Mouse (Mus musculus): ENCODE data around the gene Olfr136. TPM values are rescaled to one million over a fixed set of nuclear protein-coding genes. Genes with fewer than 3 reads are reported as not detected.

The Olfr136 gene
- total RNA-seq (2021) = not detected
- long read RNA-seq, experiment 1 = 0 reads
- long read RNA-seq, experiment 2 = 0 reads

GRCm38 (mm10) chr17:38329531-38329930 is at the start of gene Olfr136:
Olfr136 (plus strand) TSS chr17:38329831.
- no peak for DNase-seq (ENCODE audit: low spot score in 2 of 2)

- DNase-seq (ENCODE audit: low spot score in 2 of 2) = no peak
These were observed 22.2 kb upstream of the Olfr136 start, which contains the start of gene Olfr137 for GRCm38 (mm10) chr17:38307470-38307869. Olfr137 (minus strand) TSS chr17:38307570.

Other genes starting within 250 kb of the Olfr136 start
- gene Olfr131, start 241.1 kb upstream of the Olfr136 start, total RNA-seq (2021) = not detected
- gene Olfr132, start 195.3 kb upstream of the Olfr136 start, total RNA-seq (2021) = not detected
- not detected for gene Olfr133, start 184.6 kb upstream of the Olfr136 start, total RNA-seq (2021)
- not detected for gene Olfr134, start 158.4 kb upstream of the Olfr136 start, total RNA-seq (2021)
- not detected for gene Olfr135, start 125.5 kb upstream of the Olfr136 start, total RNA-seq (2021)
- gene Olfr138, start 68.8 kb upstream of the Olfr136 start, total RNA-seq (2021) = not detected
- gene Olfr137, start 22.3 kb upstream of the Olfr136 start, total RNA-seq (2021) = not detected
- not detected for gene Esp36, start 90.4 kb downstream of the Olfr136 start, total RNA-seq (2021)
- not detected for gene Esp34, start 224.4 kb downstream of the Olfr136 start, total RNA-seq (2021)